Mouse (Mus musculus) cortical plate, adult 2 months (tissue): ENCODE measurements around the gene Tmem132d.

ENCODE experiments used
- CTCF ChIP-seq: fragments of 200-500 bp; IDR thresholded peaks from 2 replicates; pipeline ENCODE4 v1.5.1; 2011; ENCODE audit warnings: mild to moderate bottlenecking, control low read depth, low read length; ENCODE audit not compliant: insufficient read depth; ENCODE audit errors: extremely low read depth
- POLR2A ChIP-seq: fragments of 200-500 bp; IDR thresholded peaks from 2 replicates; pipeline ENCODE4 v1.6.1; 2011; ENCODE audit warnings: mild to moderate bottlenecking, low read length, control low read depth; ENCODE audit not compliant: insufficient read depth; ENCODE audit errors: extremely low read depth

- TF ChIP-seq CTCF: no peak
- TF ChIP-seq POLR2A: no peak
Measured at GRCm38 (mm10) chr5:127919171-127919570, 513.7 kb downstream of the Tmem132d start.
